Mouse (Mus musculus) ES-E14 (cell line): Measurements from ENCODE around the gene Bad.

Experiments
- CHD2 ChIP-seq: IDR thresholded peaks from 2 replicates; pipeline ENCODE4 v1.6.1; 2014; ENCODE audit warnings: mild to moderate bottlenecking, low read depth, low read length, inconsistent platforms
- HCFC1 ChIP-seq: IDR thresholded peaks from 2 replicates; pipeline ENCODE4 v1.6.1; 2012; ENCODE audit warnings: low read length, inconsistent platforms, borderline replicate concordance; ENCODE audit not compliant: insufficient read depth
- MAFK ChIP-seq: IDR thresholded peaks from 2 replicates; pipeline ENCODE4 v1.6.1; 2014; ENCODE audit warnings: mild to moderate bottlenecking, low read depth, low read length, inconsistent platforms; ENCODE audit not compliant: insufficient read depth

GRCm38 (mm10) chr19:6952712-6953037, 11.0 kb downstream of the Bad start:
- TF ChIP-seq CHD2 = no peak
- no peak for TF ChIP-seq HCFC1
- no peak for TF ChIP-seq MAFK
